Comparison of ENCODE assay signal across 9 mouse cellular contexts in the genomic region with DNA sequence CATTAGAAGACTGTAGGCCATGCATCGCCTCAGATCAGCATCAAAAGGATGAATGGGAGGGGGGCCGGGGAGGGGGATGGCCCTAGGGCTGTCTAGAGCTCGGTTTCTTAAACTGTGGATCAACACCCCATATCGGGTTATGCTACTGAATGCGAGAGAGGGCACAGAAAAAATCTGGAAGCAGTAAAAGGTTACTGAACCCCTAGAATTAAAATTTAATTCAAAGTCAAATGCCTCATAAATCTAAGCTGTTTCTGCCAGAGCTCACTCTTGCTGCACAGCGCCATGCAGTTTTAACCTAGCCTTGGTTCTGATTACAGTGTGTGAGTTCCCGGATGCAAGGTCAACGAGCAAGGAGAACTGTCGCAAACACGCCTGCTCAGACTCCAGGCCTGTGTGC. TPM values are rescaled to one million over a fixed set of nuclear protein-coding genes. Genes with fewer than 3 reads are reported as not detected.
DNase-seq lines count a peak whose midpoint lies in the region; ATAC-seq and TF ChIP-seq lines count a peak whose summit lies in the region.
"Had no signal": no experiment of that assay in that cellular context is flagged by ENCODE, and none has a peak within 500 bp of the region (broad histone marks: within the 10 kb centered on the region; RNA-seq: fewer than 3 reads in every experiment).

No protein-coding gene starts in this region.

- WGBS in midbrain, embryonic 15.5 days, result 55% methylated on average over 10 of the region's 10 CpGs
- WGBS in midbrain, embryonic 13.5 days, result 59% methylated on average over 10 of the region's 10 CpGs
- 8% methylated on average over 10 of the region's 10 CpGs for WGBS in kidney, postnatal 0 days
- 52% methylated on average over 10 of the region's 10 CpGs for WGBS in intestine, embryonic 16.5 days

- ATAC-seq in midbrain, embryonic 15.5 days (replicated peaks), result 0 out of 2 replicates have a peak, but pooled peaks have one; percentile 71
- ATAC-seq in midbrain, embryonic 13.5 days, result no peak
- ATAC-seq in kidney, postnatal 0 days (replicated peaks; ENCODE audit: low FRiP score, low read depth), result peak; percentile 91
- ATAC-seq in intestine, embryonic 16.5 days, result no peak

- no peak overlapping the region for H3K27ac ChIP-seq in midbrain, embryonic 15.5 days
- no peak overlapping the region for H3K27ac ChIP-seq in midbrain, embryonic 13.5 days
- no peak overlapping the region for H3K27ac ChIP-seq in kidney, postnatal 0 days
- no peak overlapping the region for H3K27ac ChIP-seq in intestine, embryonic 16.5 days (ENCODE audit: low read length)

- H3K9me3 ChIP-seq in midbrain, embryonic 15.5 days, result no peaks in the 10 kb centered on the region
- H3K9me3 ChIP-seq in midbrain, embryonic 13.5 days, result no peaks in the 10 kb centered on the region
- no peaks in the 10 kb centered on the region for H3K9me3 ChIP-seq in kidney, postnatal 0 days (replicated peaks; ENCODE audit: low read length)
- no peaks in the 10 kb centered on the region for H3K9me3 ChIP-seq in intestine, embryonic 16.5 days (ENCODE audit: control insufficient read depth, low read length)

- no peaks in the 10 kb centered on the region for H3K27me3 ChIP-seq in midbrain, embryonic 15.5 days (replicated peaks)
- H3K27me3 ChIP-seq in midbrain, embryonic 13.5 days, result no peaks in the 10 kb centered on the region
- H3K27me3 ChIP-seq in kidney, postnatal 0 days (ENCODE audit: insufficient read depth, low read length), result no peaks in the 10 kb centered on the region
- no peaks in the 10 kb centered on the region for H3K27me3 ChIP-seq in intestine, embryonic 16.5 days (replicated peaks; ENCODE audit: control insufficient read depth, insufficient read depth, low read length)

- no peak overlapping the region for H3K4me2 ChIP-seq in midbrain, embryonic 15.5 days
- H3K4me2 ChIP-seq in midbrain, embryonic 13.5 days (replicated peaks), result no peak overlapping the region
- no peak overlapping the region for H3K4me2 ChIP-seq in kidney, postnatal 0 days (ENCODE audit: low read length)
- H3K4me2 ChIP-seq in intestine, embryonic 16.5 days (ENCODE audit: low read depth, low read length), result no peak overlapping the region

- H3K36me3 ChIP-seq in midbrain, embryonic 15.5 days (replicated peaks), result no peaks in the 10 kb centered on the region
- H3K36me3 ChIP-seq in midbrain, embryonic 13.5 days, result no peaks in the 10 kb centered on the region
- H3K36me3 ChIP-seq in kidney, postnatal 0 days (ENCODE audit: insufficient read depth, low read length), result no peaks in the 10 kb centered on the region
- no peaks in the 10 kb centered on the region for H3K36me3 ChIP-seq in intestine, embryonic 16.5 days (ENCODE audit: control insufficient read depth, insufficient read depth, low read length)

- H3K9ac ChIP-seq in midbrain, embryonic 15.5 days, result no peak overlapping the region
- H3K9ac ChIP-seq in midbrain, embryonic 13.5 days (replicated peaks), result no peak overlapping the region
- H3K9ac ChIP-seq in kidney, postnatal 0 days (ENCODE audit: low read depth, low read length), result no peak overlapping the region
- no peak overlapping the region for H3K9ac ChIP-seq in intestine, embryonic 16.5 days (ENCODE audit: low read depth, low read length)

- TF ChIP-seq CTCF in kidney, postnatal 0 days (IDR thresholded peaks at IDR 0.05; ENCODE audit: low read depth), result no peak

- 0 out of 2 replicates have a peak, but pooled peaks cover 4% of the 10 kb centered on the region for H3K4me1 ChIP-seq in midbrain, embryonic 15.5 days
- H3K4me1 ChIP-seq in midbrain, embryonic 13.5 days (replicated peaks), result peaks cover 6% of the 10 kb centered on the region; the same call in 1 of the 2 replicates
- 0 out of 2 replicates have a peak, but pooled peaks cover under 1% of the 10 kb centered on the region for H3K4me1 ChIP-seq in kidney, postnatal 0 days (replicated peaks; ENCODE audit: insufficient read depth, low read length)
- no peaks in the 10 kb centered on the region for H3K4me1 ChIP-seq in intestine, embryonic 16.5 days (ENCODE audit: control insufficient read depth, insufficient read depth, low read length)

- H3K4me3 ChIP-seq in midbrain, embryonic 15.5 days, result no peak overlapping the region
- no peak overlapping the region for H3K4me3 ChIP-seq in midbrain, embryonic 13.5 days (replicated peaks)
- no peak overlapping the region for H3K4me3 ChIP-seq in kidney, postnatal 0 days (replicated peaks; ENCODE audit: low read depth, low read length)
- no peak overlapping the region for H3K4me3 ChIP-seq in intestine, embryonic 16.5 days (ENCODE audit: low read length)

- peak; percentile 75 for DNase-seq in embryo, embryonic 11 days
- peak; percentile 88 for DNase-seq in kidney, postnatal 0 days (ENCODE audit: low spot score)
- peak; percentile 59 for DNase-seq in skeletal muscle tissue, adult 2 months (ENCODE audit: low read depth, low spot score)
- no peak for DNase-seq in thymus, postnatal 14 days
- DNase-seq: cerebellum, adult 9-10 months; heart, adult 18-20 months had no signal

RNA-seq across cellular contexts. Expression of a gene that starts 34.3 kb away (rescaled TPM):
- polyA plus RNA-seq in midbrain, embryonic 15.5 days (2015; fragmentation: Nextera tagmentation; extraction: Ambion mirVana), result 21.4 and 21.8 TPM in 2 replicates
- polyA plus RNA-seq in midbrain, embryonic 13.5 days (2015; fragmentation: Nextera tagmentation; extraction: Ambion mirVana), result 22.2 and 23.5 TPM in 2 replicates
- polyA plus RNA-seq in kidney, postnatal 0 days (2015; fragmentation: Nextera tagmentation; extraction: Ambion mirVana), result 14.1 and 17.7 TPM in 2 replicates
- polyA plus RNA-seq in intestine, embryonic 16.5 days (2015; fragmentation: Nextera tagmentation; extraction: Ambion mirVana), result 13.7 and 15.2 TPM in 2 replicates

Comparison
In these comparisons a context has a peak if more than half of its experiments do, and no peak if none do; other contexts are left out.
1. ATAC-seq: peak in midbrain, embryonic 15.5 days (single experiment) and kidney, postnatal 0 days (single experiment); none in midbrain, embryonic 13.5 days (single experiment) and intestine, embryonic 16.5 days (single experiment).